Comparison of ENCODE assay signal across 11 mouse cellular contexts in the genomic region with DNA sequence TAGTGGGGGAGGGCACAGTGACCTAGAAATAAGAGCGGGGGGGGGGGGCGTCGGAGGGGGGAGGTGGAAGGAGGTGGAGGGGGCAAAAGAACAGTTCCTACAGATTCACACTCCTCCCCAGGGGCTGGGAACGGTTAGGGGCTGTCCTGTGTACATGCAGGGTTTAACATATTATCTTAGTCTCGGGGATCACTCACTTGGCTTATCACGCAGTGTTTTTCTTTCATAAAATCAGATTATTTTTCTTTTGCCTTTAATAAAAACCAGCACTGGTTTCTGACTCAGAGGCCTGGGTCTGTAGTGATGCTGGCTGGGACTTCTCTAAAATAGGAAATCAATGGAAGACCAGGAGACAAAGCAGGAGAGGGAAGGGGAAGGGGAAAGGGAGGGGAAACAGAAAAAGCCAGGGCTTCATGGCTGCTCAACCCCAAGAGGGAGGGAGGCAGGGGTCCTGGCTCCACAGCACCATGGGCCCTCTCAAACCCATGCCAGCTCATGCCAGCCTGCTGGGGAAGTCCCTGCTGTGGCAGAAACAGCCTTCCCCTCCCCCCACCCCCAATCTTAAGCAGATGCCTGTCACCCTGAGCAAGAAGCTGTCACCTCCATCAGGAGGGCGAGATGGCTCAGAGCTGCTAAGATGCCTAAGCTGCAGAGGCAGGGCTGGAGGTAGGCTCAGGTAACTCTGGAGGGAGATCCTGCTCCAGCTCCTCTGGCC.
A peak's percentile ranks its signal among the peaks of the same experiment; 100 is the strongest.
DNase-seq lines count a peak whose midpoint lies in the region; ATAC-seq and TF ChIP-seq lines count a peak whose summit lies in the region.
"Had no signal": no experiment of that assay in that cellular context is flagged by ENCODE, and none has a peak within 500 bp of the region (broad histone marks: within the 10 kb centered on the region; RNA-seq: fewer than 3 reads in every experiment).

No protein-coding gene starts in this region.

- H3K4me3 ChIP-seq in stomach, embryonic 14.5 days (ENCODE audit: low read depth, low read length): no peak overlapping the region
- no peak overlapping the region for H3K4me3 ChIP-seq in stomach, postnatal 0 days (ENCODE audit: low read depth, low read length)
- no peak overlapping the region for H3K4me3 ChIP-seq in forebrain, embryonic 12.5 days (replicated peaks)
- no peak overlapping the region for H3K4me3 ChIP-seq in limb, embryonic 12.5 days (replicated peaks)

- no peak for TF ChIP-seq EP300 in stomach, postnatal 0 days (optimal IDR thresholded peaks at IDR 0.05)

- peak overlapping the region; percentile 10; the same call in 1 of the 2 replicates for H3K27ac ChIP-seq in stomach, embryonic 14.5 days (ENCODE audit: low read length)
- H3K27ac ChIP-seq in stomach, postnatal 0 days (replicated peaks): no peak overlapping the region
- peak overlapping the region; percentile 79 for H3K27ac ChIP-seq in forebrain, embryonic 12.5 days
- H3K27ac ChIP-seq in limb, embryonic 12.5 days: 0 out of 2 replicates have a peak overlapping the region, but pooled peaks have one; percentile 35

- H3K4me2 ChIP-seq in stomach, embryonic 14.5 days (replicated peaks; ENCODE audit: low read depth, low read length): no peak overlapping the region
- H3K4me2 ChIP-seq in stomach, postnatal 0 days (replicated peaks; ENCODE audit: low read depth): no peak overlapping the region
- H3K4me2 ChIP-seq in forebrain, embryonic 12.5 days: no peak overlapping the region
- H3K4me2 ChIP-seq in limb, embryonic 12.5 days: no peak overlapping the region

- no peaks in the 10 kb centered on the region for H3K27me3 ChIP-seq in stomach, embryonic 14.5 days (ENCODE audit: control insufficient read depth, insufficient read depth, low read length)
- no peaks in the 10 kb centered on the region for H3K27me3 ChIP-seq in stomach, postnatal 0 days (ENCODE audit: control insufficient read depth, insufficient read depth, low read length)
- H3K27me3 ChIP-seq in forebrain, embryonic 12.5 days: 0 out of 2 replicates have a peak, but pooled peaks cover 10% of the 10 kb centered on the region
- H3K27me3 ChIP-seq in limb, embryonic 12.5 days: peaks cover 5% of the 10 kb centered on the region; the same call in 1 of the 2 replicates

- no peak for DNase-seq in stomach, postnatal 0 days (ENCODE audit: low spot score)
- DNase-seq in adrenal gland, adult 2 months: no peak
- DNase-seq in lung, postnatal 36 days: no peak
- DNase-seq: adrenal gland, postnatal 36 days; cerebellum, postnatal 10 days; gastrocnemius, postnatal 25 days had no signal

- no peaks in the 10 kb centered on the region for H3K9me3 ChIP-seq in stomach, embryonic 14.5 days (ENCODE audit: control insufficient read depth, low read depth, low read length)
- H3K9me3 ChIP-seq in stomach, postnatal 0 days (ENCODE audit: control insufficient read depth, low read length): no peaks in the 10 kb centered on the region
- H3K9me3 ChIP-seq in forebrain, embryonic 12.5 days: no peaks in the 10 kb centered on the region
- H3K9me3 ChIP-seq in limb, embryonic 12.5 days: no peaks in the 10 kb centered on the region

- 15% methylated on average over 7 of the region's 7 CpGs for WGBS in stomach, embryonic 14.5 days
- 21% methylated on average over 5 of the region's 7 CpGs for WGBS in stomach, postnatal 0 days
- WGBS in forebrain, embryonic 12.5 days: 27% methylated on average over 7 of the region's 7 CpGs
- WGBS in limb, embryonic 12.5 days: 12% methylated on average over 7 of the region's 7 CpGs

- H3K4me1 ChIP-seq in stomach, embryonic 14.5 days (ENCODE audit: control insufficient read depth, insufficient read depth, low read length): 0 out of 2 replicates have a peak, but pooled peaks cover 8% of the 10 kb centered on the region
- no peaks in the 10 kb centered on the region for H3K4me1 ChIP-seq in stomach, postnatal 0 days (replicated peaks; ENCODE audit: control insufficient read depth, insufficient read depth)
- peaks cover 43% of the 10 kb centered on the region for H3K4me1 ChIP-seq in forebrain, embryonic 12.5 days
- peaks cover 34% of the 10 kb centered on the region for H3K4me1 ChIP-seq in limb, embryonic 12.5 days (replicated peaks)

- H3K9ac ChIP-seq in stomach, embryonic 14.5 days (replicated peaks; ENCODE audit: low read depth, low read length): no peak overlapping the region
- H3K9ac ChIP-seq in stomach, postnatal 0 days (ENCODE audit: low read length): no peak overlapping the region
- no peak overlapping the region for H3K9ac ChIP-seq in forebrain, embryonic 12.5 days
- H3K9ac ChIP-seq in limb, embryonic 12.5 days (replicated peaks): no peak overlapping the region

- no peaks in the 10 kb centered on the region for H3K36me3 ChIP-seq in stomach, embryonic 14.5 days (ENCODE audit: control insufficient read depth, insufficient read depth, low read length)
- H3K36me3 ChIP-seq in stomach, postnatal 0 days (ENCODE audit: control insufficient read depth, insufficient read depth, low read length): no peaks in the 10 kb centered on the region
- H3K36me3 ChIP-seq in forebrain, embryonic 12.5 days (replicated peaks): no peaks in the 10 kb centered on the region
- no peaks in the 10 kb centered on the region for H3K36me3 ChIP-seq in limb, embryonic 12.5 days

- no peak for ATAC-seq in stomach, embryonic 14.5 days (ENCODE audit: insufficient number of reproducible peaks, insufficient read depth, low FRiP score, low read depth)
- ATAC-seq in stomach, postnatal 0 days (ENCODE audit: low FRiP score, low TSS enrichment): no peak
- peak; percentile 36 for ATAC-seq in forebrain, embryonic 12.5 days (ENCODE audit: low FRiP score)
- no peak for ATAC-seq in limb, embryonic 12.5 days (ENCODE audit: insufficient number of reproducible peaks, insufficient read depth, low FRiP score, low TSS enrichment, low read depth)
- no peak for ATAC-seq in granulocyte monocyte progenitor cell, adult 5-6 weeks (replicated peaks; ENCODE audit: poor library complexity, severe bottlenecking)
- ATAC-seq: intestine, postnatal 0 days had no signal

- no peak for TF ChIP-seq CTCF in stomach, postnatal 0 days (IDR thresholded peaks at IDR 0.05; ENCODE audit: low read depth)
